Mouse (Mus musculus): ENCODE data around the gene Flt3.

GRCm38 (mm10) chr5:147315432-147316075 lies 84.7 kb downstream of the Flt3 start:
- no peak for TF ChIP-seq CTCF (conservative IDR thresholded peaks at IDR 0.05; ENCODE audit: low read length)
- TF ChIP-seq NANOG (IDR thresholded peaks at IDR 0.05; ENCODE audit: borderline replicate concordance, low read length), result no peak

All from E14TG2a.4 (cell line).